Mouse (Mus musculus): Measurements from ENCODE around the gene Ddo.

The Ddo gene

GRCm38 (mm10) chr10:40716713-40717112, 86.9 kb downstream of the Ddo start:
- DNase-seq (ENCODE audit: low read depth, low spot score), result no peak

- no peak for DNase-seq (ENCODE audit: low read depth, low spot score)
Observed at GRCm38 (mm10) chr10:40718362-40718761, 88.6 kb downstream of the Ddo start.

GRCm38 (mm10) chr10:40719062-40719461, 89.3 kb downstream of the Ddo start:
- peak; percentile 50 for DNase-seq (ENCODE audit: low read depth, low spot score)

- no peak for DNase-seq (ENCODE audit: low read depth, low spot score)
Observed at GRCm38 (mm10) chr10:40720883-40721282, 91.1 kb downstream of the Ddo start.

GRCm38 (mm10) chr10:40724342-40724741, 94.5 kb downstream of the Ddo start:
- DNase-seq (ENCODE audit: low read depth, low spot score), result no peak

- DNase-seq (ENCODE audit: low read depth, low spot score), result no peak
Observed at GRCm38 (mm10) chr10:40725066-40725465, 95.3 kb downstream of the Ddo start.

- peak; percentile 35 for DNase-seq (ENCODE audit: low read depth, low spot score)
Observed at GRCm38 (mm10) chr10:40725471-40725870, 95.7 kb downstream of the Ddo start.

- DNase-seq (ENCODE audit: low read depth, low spot score), result no peak
Observed at GRCm38 (mm10) chr10:40726288-40726902, 96.6 kb downstream of the Ddo start.

GRCm38 (mm10) chr10:40726989-40727388, 97.2 kb downstream of the Ddo start:
- DNase-seq (ENCODE audit: low read depth, low spot score), result no peak

- DNase-seq (ENCODE audit: low read depth, low spot score), result peak; percentile 63
Observed at GRCm38 (mm10) chr10:40730200-40730599, 100.4 kb downstream of the Ddo start.

Data from 3T3-L1 (cell line).